Mouse (Mus musculus) CD4-positive, CD25-positive, alpha-beta regulatory T cell, adult 9 weeks (primary cell): ENCODE data around the gene Qser1. TPM values are rescaled to one million over a fixed set of nuclear protein-coding genes. Genes with fewer than 3 reads are reported as not detected.

Source experiments
- polyA plus RNA-seq: library from polyadenylated mRNA; unstranded; fragments of 100-300 nt; shearing (Covaris generic); gene quantifications from one replicate; pipeline ENCODE4 v1.2.1, GENCODE M21; 2017

Qser1 gene
- 0.74 TPM for polyA plus RNA-seq

GRCm38 (mm10) chr2:104816371-104816827 lies at the start of gene Qser1:
Gene Qser1, minus strand, starts transcription at chr2:104816760.

GRCm38 (mm10) chr2:104849276-104849990 lies 32.9 kb upstream of the Qser1 start, which contains the start of gene Prrg4:
Gene Prrg4, minus strand, starts transcription at chr2:104849876.

GRCm38 (mm10) chr2:104742741-104743064 lies 73.9 kb downstream of the Qser1 start, which contains the start of gene Depdc7:
Gene Depdc7, minus strand, starts transcription at chr2:104742878.

GRCm38 (mm10) chr2:104716279-104716678 lies 100.3 kb downstream of the Qser1 start, which contains the start of gene Pin1rt1:
Gene Pin1rt1, minus strand, starts transcription at chr2:104716379.

GRCm38 (mm10) chr2:104711585-104712485 lies 104.7 kb downstream of the Qser1 start, which contains the start of gene Tcp11l1:
Gene Tcp11l1, minus strand, starts transcription at chr2:104712169.

Other genes starting within 250 kb of the Qser1 start
- gene Cstf3, start 226.2 kb downstream of the Qser1 start, polyA plus RNA-seq: 77.1 TPM
- gene Tcp11l1, start 104.6 kb downstream of the Qser1 start, polyA plus RNA-seq: 0.14 TPM
- not detected for gene Pin1rt1, start 100.4 kb downstream of the Qser1 start, polyA plus RNA-seq
- not detected for gene Depdc7, start 73.9 kb downstream of the Qser1 start, polyA plus RNA-seq
- gene Prrg4, start 33.1 kb upstream of the Qser1 start, polyA plus RNA-seq: 1.9 TPM
- 3.4 TPM for gene Ccdc73, start 51.0 kb upstream of the Qser1 start, polyA plus RNA-seq
- 321 TPM for gene Eif3m, start 200.3 kb upstream of the Qser1 start, polyA plus RNA-seq